Comparison of ENCODE assay signal across 8 mouse cellular contexts in the genomic region with DNA sequence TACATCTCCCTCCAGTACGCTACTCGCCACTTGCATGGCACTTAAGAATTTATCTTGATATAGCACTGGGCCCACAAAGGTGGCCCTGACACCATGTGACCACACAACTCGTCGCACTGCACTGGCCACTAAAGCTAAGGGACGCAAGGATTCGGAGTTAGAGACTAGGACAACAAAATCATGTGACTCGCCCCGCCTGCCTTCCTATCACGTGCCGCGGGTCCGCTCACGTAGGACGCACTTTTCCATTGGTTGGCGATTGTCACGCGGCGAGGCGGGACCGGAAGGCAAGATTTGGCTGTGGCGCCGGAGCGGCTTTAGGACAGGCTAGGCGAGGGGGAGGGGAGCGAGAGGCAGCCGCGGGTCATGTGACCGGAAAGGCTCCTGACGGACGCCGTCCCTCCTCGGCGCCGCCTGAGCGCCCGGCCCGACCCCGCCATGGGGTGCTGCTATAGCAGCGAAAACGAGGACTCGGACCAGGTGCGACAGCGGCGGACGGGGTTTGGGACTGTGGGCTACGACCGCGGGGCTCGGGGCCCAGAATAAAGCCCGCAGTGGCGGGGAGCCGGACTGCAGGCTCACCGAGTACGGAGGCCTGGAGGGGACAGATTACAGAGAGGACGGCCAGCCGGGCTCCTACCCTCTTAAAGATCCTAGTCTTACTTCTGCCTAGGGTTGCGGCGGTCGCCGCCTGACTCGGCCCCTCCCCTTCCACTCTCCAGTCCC. TPM values are rescaled to one million over a fixed set of nuclear protein-coding genes. Genes with fewer than 3 reads are reported as not detected.
DNase-seq lines count a peak whose midpoint lies in the region; ATAC-seq and TF ChIP-seq lines count a peak whose summit lies in the region.

Lamtor1 (plus strand) TSS at position 344 of the 726 bp plus-strand sequence.

- intact Hi-C loops in heart, postnatal 25 days (cut with DNase I) = loop anchor here (2.0 to 5.0 kb wide), 2 partner anchors 69 to 162 kb away; partner anchors contain the start of genes Rnf121, Xndc1 and Xntrpc

- H3K4me2 ChIP-seq in forebrain, embryonic 15.5 days (replicated peaks) = peak within 1 kb of the TSS; percentile 81

- under 1% methylated on average over 61 of the region's 61 CpGs for WGBS in forebrain, embryonic 15.5 days
- WGBS in lung, adult 2 months = under 1% methylated on average over 61 of the region's 61 CpGs

- peaks cover 6 to 15% of the 10 kb centered on the region in 2 experiments; a peak in 3 of 4 replicates for H3K4me1 ChIP-seq in ES-E14 (ENCODE audit: control insufficient read depth in 2 of 2, insufficient read depth in 2 of 2, low read length in 2 of 2, poor library complexity in 1 of 2)
- H3K4me1 ChIP-seq in forebrain, embryonic 15.5 days = peaks cover 27% of the 10 kb centered on the region
- H3K4me1 ChIP-seq in lung, adult 2 months (ENCODE audit: control insufficient read depth, insufficient read depth, low read length) = peaks cover 10% of the 10 kb centered on the region

- no peak for TF ChIP-seq CTCF in lung, adult 2 months (IDR thresholded peaks at IDR 0.05; ENCODE audit: insufficient read depth, low read length)

- peak within 1 kb of the TSS; percentile 78 for H3K27ac ChIP-seq in ES-E14 (ENCODE audit: insufficient read depth, low read depth, low read length, poor library complexity, severe bottlenecking)
- peak within 1 kb of the TSS; percentile 95 for H3K27ac ChIP-seq in forebrain, embryonic 15.5 days (replicated peaks)

- H3K4me3 ChIP-seq in ES-E14 (ENCODE audit: insufficient read depth in 1 of 2, low read depth in 1 of 2, low read length in 2 of 2, poor library complexity in 1 of 2, severe bottlenecking in 1 of 2) = peak within 1 kb of the TSS; percentile 83 to 86
- peak within 1 kb of the TSS; percentile 83 for H3K4me3 ChIP-seq in forebrain, embryonic 15.5 days
- H3K4me3 ChIP-seq in lung, adult 2 months (replicated peaks; ENCODE audit: extremely low read depth, low read depth, low read length) = peak within 1 kb of the TSS; percentile 84

- H3K9ac ChIP-seq in ES-E14 (ENCODE audit: insufficient read depth, low read depth, low read length, poor library complexity, severe bottlenecking) = peak within 1 kb of the TSS; percentile 98
- peak within 1 kb of the TSS; percentile 95 for H3K9ac ChIP-seq in forebrain, embryonic 15.5 days (replicated peaks)

- no peaks in the 10 kb centered on the region for H3K27me3 ChIP-seq in forebrain, embryonic 15.5 days

- peak; percentile 99 for TF ChIP-seq POLR2A in lung, adult 2 months (IDR thresholded peaks at IDR 0.05; ENCODE audit: borderline replicate concordance, extremely low read depth, low read depth, low read length)

- peak; percentile 99 for ATAC-seq in forebrain, embryonic 15.5 days (replicated peaks)
- peak; percentile 94 for ATAC-seq in neutrophil, adult 5-6 weeks (ENCODE audit: extremely low read depth, insufficient number of reproducible peaks, low FRiP score, poor library complexity, severe bottlenecking)

- in situ Hi-C loops in ES-E14 (cut with MboI; ENCODE audit: low sequenced_read_pairs in 2 of 2, unreplicated experiment in 2 of 2) = no loop called here

- peaks cover 13% of the 10 kb centered on the region for H3K36me3 ChIP-seq in ES-E14 (ENCODE audit: control insufficient read depth, insufficient read depth, low read length, poor library complexity, severe bottlenecking)
- H3K36me3 ChIP-seq in forebrain, embryonic 15.5 days = peaks cover 13% of the 10 kb centered on the region

- H3K9me3 ChIP-seq in ES-E14 (ENCODE audit: control insufficient read depth, insufficient read depth, low read depth, low read length) = no peaks in the 10 kb centered on the region
- no peaks in the 10 kb centered on the region for H3K9me3 ChIP-seq in forebrain, embryonic 15.5 days

- DNase-seq in ES-E14 (ENCODE audit: low read depth, low spot score) = peak; percentile 99
- DNase-seq in cerebellum, adult 11-12 months = peak; percentile 99
- peak; percentile 99 for DNase-seq in heart, postnatal 25 days (ENCODE audit: low spot score)
- DNase-seq in layer of hippocampus, adult 18-20 months (ENCODE audit: low spot score in 2 of 2) = peak; percentile 100
- peak; percentile 99 for DNase-seq in lung, adult 2 months
- DNase-seq in thymus, adult 18-20 months = peak; percentile 98 to 99

TF ChIP-seq in ES-E14, 5 proteins besides CTCF, POLR2A, EP300 and RAD21:
- TF ChIP-seq CHD2 (IDR thresholded peaks at IDR 0.05; ENCODE audit: low read depth, low read length) (peak; percentile 64; the same call in 1 of the 2 replicates), HCFC1 (IDR thresholded peaks at IDR 0.05; ENCODE audit: borderline replicate concordance, insufficient read depth, low read length) (peak; percentile 44; the same call in 1 of the 2 replicates), MAFK (IDR thresholded peaks at IDR 0.05; ENCODE audit: insufficient read depth, low read depth, low read length) (no peak)

RNA-seq across cellular contexts. Expression of gene Lamtor1, which starts in this region (rescaled TPM):
- 90.8 and 106 TPM in 2 replicates for total RNA-seq in ES-E14 (2012; rRNA removed)
- polyA plus RNA-seq in forebrain, embryonic 15.5 days (2015; fragmentation: Nextera tagmentation; extraction: Ambion mirVana) = 165 and 167 TPM in 2 replicates
- total RNA-seq in heart, postnatal 25 days (2021) = 100 to 1,000 TPM; 105 to 111 TPM
- total RNA-seq in layer of hippocampus, adult 18-20 months (2021) = 10 to 100 TPM; 90.2 to 96.3 TPM
- 171 and 205 TPM in 2 replicates for polyA plus RNA-seq in lung, adult 2 months (2012; rRNA removed)
- 65.2 and 77.1 TPM in 2 replicates for total RNA-seq in neutrophil, adult 5-6 weeks (2017)

Comparison
In these comparisons a context has a peak if more than half of its experiments do, and no peak if none do; other contexts are left out.
1. Peak in every context shown above with its lines: DNase-seq, ATAC-seq, H3K4me3 ChIP-seq and H3K27ac ChIP-seq.